Mouse (Mus musculus): Measurements from ENCODE around the gene Phykpl.
A peak's percentile ranks its signal among the peaks of the same experiment; 100 is the strongest.
"Not testable (repeated sequence)": the region's sequence is repeated elsewhere in the genome, so short reads cannot be mapped to it uniquely, and the experiment has no call there.

The Phykpl gene

DNA sequence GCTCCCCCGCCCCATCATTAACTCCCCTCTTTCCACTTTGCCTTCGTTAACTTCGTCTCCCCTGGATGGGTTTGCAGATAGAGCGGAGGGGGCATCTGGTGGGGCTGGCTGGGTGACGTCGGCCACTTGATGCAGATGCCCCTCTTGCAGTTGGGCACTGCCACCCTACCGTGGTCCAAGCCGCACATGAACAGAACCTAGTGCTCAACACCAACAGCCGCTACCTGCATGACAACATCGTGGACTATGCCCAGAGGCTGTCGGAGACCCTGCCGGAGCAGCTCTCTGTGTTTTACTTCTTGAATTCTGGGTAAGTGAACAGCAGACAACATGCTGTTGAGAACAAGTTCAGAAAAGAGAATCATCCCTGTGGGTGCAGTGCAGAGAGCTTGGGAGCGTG is 1.9 kb downstream of the Phykpl start:
- no peak for DNase-seq (ENCODE audit: low spot score)

GRCm38 (mm10) chr11:51587059-51587458 is 2.5 kb downstream of the Phykpl start:
- DNase-seq (ENCODE audit: low spot score), result no peak

DNA sequence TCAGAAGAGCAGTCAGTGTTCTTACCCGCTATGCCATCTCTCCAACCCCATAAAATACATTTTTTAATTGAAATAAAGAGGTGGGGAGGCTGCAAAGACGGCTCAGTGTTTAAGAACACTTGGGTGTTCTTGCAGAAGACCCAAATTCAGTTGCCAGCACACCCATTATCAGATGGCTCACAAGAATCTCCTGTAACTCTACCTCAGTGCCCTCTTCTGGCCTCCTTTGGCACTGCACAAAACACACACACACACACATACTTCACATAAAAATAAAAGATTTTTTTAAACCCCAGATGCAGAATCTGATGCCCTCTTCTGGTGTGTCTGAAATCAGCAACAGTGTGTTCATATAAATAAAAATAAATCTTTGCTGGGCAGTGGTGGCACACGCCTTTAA is 4.3 kb downstream of the Phykpl start:
- DNase-seq (ENCODE audit: low spot score), result no peak

DNA sequence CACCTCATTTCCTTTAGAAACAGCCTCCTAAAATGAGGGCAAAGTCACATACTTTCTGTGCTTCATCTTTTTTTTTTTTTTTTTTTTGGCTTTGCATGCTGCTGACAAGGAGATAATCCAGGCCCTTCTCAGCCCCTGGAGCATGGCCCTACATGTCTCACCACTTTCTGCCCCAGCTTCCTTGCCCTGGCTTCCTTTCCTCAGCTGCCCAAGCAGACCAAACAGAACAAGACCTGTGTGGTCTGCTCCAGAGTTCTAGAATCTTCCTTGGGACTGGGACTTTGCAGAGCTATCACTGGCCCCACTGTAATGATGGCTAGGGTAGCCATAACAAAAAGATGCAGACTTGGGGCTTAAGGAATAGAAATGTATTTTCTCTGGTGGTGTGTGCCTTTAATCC is 5.4 kb downstream of the Phykpl start:
- DNase-seq (ENCODE audit: low spot score), result no peak

GRCm38 (mm10) chr11:51591168-51591567 is 6.6 kb downstream of the Phykpl start:
- DNase-seq (ENCODE audit: low spot score), result no peak

- no peak for DNase-seq (ENCODE audit: low spot score)
Observed at GRCm38 (mm10) chr11:51591915-51592314, 7.4 kb downstream of the Phykpl start.

GRCm38 (mm10) chr11:51593368-51593767 is 8.8 kb downstream of the Phykpl start:
- no peak for DNase-seq (ENCODE audit: low spot score)

DNA sequence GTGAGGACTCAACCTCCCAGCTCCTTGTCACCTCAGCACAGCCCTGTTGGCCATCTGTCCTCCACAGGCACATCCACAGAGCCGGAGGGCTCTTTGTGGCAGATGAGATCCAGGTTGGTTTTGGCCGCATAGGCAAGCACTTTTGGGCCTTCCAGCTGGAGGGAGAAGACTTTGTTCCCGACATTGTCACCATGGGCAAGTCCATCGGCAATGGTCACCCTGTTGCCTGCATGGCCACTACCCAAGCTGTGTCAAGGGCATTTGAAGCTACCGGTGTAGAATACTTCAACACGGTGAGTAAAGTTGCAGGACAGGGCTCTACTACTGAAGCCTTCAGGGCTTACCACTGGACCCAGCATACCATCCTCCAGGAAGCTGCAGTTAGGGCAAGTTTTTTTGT is 9.3 kb downstream of the Phykpl start:
- no peak for DNase-seq (ENCODE audit: low spot score)

DNA sequence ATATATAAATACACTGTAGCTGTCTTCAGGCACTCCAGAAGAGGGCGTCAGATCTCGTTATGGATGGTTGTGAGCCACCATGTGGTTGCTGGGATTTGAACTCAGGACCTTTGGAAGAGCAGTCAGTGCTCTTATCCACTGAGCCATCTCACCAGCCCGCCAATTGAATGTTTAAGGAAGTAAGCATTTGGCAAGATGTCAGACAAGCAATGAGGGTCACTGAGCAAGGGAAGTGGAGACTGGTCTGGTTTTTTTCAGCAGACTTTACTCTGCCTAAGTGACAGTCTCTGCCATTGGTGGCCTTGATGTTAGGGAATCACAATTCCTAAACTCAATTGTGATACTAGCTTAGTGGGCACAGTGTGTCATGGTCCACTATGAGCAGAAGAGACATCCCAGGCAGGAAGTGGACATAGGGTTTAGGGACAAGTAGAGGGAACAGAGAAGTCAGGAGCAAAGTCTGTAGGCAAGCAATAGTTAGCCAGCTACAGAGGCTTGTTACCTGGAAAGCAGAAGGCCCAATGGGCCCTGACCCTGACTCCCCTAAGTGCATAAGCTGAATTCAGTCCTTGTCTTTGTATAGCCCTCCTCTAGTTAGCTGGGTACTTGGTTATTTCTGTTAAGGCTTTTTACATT is 10.3 kb downstream of the Phykpl start:
- no peak for DNase-seq (ENCODE audit: low spot score)

- DNase-seq (ENCODE audit: low spot score), result no peak
Observed at GRCm38 (mm10) chr11:51595459-51596083, 11.0 kb downstream of the Phykpl start.

DNA sequence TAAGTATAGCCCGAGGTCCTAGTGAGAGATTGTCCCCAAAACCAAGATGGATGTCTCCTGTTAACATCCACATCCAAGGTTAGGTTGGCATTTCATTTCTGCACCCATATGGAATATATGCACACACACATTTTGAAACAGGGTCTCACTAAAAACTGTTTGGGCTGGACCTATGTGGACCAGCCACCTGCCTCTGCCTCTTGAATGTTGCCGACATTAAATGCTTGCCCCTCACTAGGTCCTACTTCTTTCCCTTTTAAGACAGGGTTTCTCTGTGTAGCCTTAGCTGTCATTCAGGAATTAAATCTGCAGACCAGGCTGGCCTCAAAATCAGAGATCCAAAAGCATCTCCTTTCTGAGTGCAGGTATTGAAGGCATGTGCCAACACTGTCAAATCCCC is 13.0 kb downstream of the Phykpl start:
- no peak for DNase-seq (ENCODE audit: low spot score)

- no peak for DNase-seq (ENCODE audit: low spot score)
Observed at GRCm38 (mm10) chr11:51602253-51602652, 17.7 kb downstream of the Phykpl start.

DNA sequence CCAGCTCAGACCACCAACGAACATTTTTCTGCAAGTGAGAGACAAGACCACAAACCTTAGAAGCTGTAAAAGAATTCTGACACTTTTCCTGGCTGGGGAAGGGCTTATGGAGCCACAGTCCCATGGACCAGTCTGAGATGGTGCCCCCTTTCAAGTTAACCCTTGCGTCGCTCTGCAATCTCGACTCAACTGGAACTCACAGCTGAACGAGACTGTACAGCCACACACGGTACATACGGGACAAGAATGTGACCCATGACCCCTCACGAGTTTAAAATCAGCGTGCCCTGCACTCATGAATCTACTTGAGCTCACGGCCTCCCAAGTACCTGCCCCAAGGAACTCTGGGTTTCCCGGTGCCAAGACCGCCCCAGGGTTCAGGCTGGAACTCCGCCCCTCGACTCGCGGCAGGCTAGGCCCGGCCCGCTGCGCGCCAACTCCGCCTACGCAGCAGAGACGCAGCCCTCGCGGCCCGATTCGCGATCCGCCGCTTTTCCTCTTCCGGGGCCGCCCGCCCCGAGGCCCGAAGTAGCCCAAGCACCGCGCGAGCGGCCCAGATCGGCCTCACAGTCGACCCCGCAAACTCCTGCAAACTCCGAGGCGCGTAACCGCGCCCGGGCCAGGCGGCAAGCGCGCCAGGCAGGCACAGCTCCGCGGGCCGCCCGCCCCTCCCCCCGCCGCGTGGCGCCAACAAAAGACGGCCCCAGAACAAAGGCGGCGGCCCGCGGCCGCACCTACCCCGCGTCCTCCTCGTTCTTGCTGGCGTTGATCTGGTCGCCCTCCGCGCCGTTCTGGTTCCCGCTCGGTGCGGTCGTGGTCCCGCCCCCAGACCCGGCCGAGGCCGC is 21.3 kb downstream of the Phykpl start:
- DNase-seq (ENCODE audit: low spot score), result peak; percentile 82

DNA sequence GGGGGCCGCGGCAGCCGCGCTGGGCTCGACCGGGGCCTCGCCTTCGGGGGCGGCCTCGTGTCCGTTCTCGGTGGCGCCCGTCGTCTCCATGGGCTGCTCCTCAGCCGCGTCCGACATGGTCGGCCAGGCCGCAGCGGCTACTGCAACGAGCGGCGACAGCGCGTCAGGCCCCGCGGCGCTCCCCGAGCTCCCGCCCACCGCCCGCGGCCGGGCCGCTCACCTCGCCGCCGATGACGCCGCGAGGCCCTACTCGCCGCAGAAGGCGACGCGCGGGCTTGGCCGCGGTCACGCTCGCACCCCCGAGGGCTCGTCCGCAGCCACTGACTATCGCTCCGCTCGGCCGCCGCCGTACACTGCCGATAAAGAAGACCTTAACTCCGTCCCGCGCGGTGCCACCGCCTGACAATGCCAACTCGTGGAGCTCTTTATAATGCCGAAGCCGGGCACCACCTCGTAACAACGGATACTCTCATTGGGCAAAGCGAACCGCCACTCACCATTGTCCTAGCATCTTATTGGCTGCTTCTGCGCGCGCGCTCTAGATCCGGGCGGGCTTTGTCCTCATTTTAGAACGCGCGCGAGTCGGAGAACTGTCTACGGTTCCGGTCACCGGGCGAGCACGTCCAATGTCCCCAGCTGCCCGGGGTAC is 22.0 kb downstream of the Phykpl start, which contains the start of gene Hnrnpab:
Gene Hnrnpab (minus strand): TSS at position 401 of the 649 bp plus-strand sequence.
- peak; percentile 99 for DNase-seq (ENCODE audit: low spot score)

- DNase-seq (ENCODE audit: low spot score), result peak; percentile 65
Observed at GRCm38 (mm10) chr11:51607096-51607738, 22.7 kb downstream of the Phykpl start.

GRCm38 (mm10) chr11:51609266-51609909 is 24.8 kb downstream of the Phykpl start:
- no peak for DNase-seq (ENCODE audit: low spot score)

GRCm38 (mm10) chr11:51609940-51610339 is 25.4 kb downstream of the Phykpl start:
- not testable (repeated sequence) for DNase-seq (ENCODE audit: low spot score)

DNA sequence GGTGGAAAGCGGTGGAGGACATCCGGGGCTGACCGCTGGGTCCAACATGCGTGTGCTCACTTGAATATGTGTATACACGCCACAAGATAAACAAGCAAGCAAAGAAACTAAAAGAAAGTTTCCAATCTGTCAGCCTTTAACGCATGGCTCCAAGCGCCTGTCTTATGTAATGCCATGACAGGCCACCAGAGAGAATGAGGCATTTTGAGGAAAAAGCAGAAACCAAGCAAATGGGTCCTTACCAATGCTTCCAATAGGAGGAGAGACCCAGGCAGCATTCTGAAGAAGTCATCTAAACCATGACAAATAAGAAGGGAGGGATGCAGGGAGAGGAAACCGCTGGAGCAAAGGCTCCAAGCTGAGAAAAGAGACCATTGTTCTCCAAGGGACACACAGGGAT is 29.7 kb downstream of the Phykpl start:
- DNase-seq (ENCODE audit: low spot score), result no peak

GRCm38 (mm10) chr11:51615129-51615528 is 30.6 kb downstream of the Phykpl start:
- no peak for DNase-seq (ENCODE audit: low spot score)

DNA sequence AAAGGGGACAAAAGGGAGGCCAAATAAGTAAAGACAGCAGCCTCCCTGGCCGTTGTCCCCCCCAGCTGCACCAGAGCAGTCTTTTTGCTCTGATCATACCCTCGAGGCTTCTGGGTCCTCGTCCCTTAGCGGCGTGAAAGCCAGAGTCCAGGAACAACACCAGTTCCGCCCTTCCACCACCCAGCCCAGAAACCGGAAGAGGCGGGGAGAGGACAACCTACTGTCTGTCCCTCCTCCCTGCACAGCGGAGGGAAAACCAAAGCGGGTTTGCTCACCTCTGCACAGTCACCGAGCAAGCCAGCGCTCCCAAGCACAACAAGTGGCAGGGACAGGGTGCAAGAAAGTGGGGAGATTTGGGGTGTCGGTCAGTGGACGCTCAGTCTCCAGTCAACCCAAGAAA is 31.0 kb downstream of the Phykpl start:
- peak; percentile 82 for DNase-seq (ENCODE audit: low spot score)

DNA sequence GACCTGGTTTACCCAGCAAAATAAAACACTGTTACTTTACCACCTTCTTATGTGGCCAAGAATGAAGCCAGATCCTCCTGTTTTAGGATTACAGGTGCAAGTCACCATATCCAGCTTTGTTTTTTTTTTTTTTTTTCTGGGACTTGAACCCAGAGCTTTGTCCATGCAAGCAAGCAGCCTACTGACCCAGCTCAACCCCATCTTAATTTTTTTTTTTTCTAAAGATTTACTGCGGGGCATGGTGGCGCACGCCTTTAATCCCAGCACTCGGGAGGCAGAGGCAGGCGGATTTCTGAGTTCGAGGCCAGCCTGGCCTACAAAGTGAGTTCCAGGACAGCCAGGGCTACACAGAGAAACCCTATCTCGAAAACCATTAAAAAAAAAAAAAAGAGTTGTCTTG is 31.6 kb downstream of the Phykpl start:
- not testable (repeated sequence) for DNase-seq (ENCODE audit: low spot score)
